Mouse (Mus musculus) CH12.LX (cell line): ENCODE data around the gene Afg3l1. TPM values are rescaled to one million over a fixed set of nuclear protein-coding genes. Genes with fewer than 3 reads are reported as not detected.

Experiments
- DNase-seq: peaks from one replicate; pipeline ENCODE4 v3.0.0-alpha.2; 2013; ENCODE audit errors: extremely low read depth
- H3K27ac ChIP-seq: 2 replicates; pipeline ENCODE4 v1.5.1; 2012; ENCODE audit warnings: low read depth, mild to moderate bottlenecking, control low read depth, moderate library complexity; ENCODE audit not compliant: insufficient read depth
- H3K27me3 ChIP-seq: replicated peaks from 2 replicates; pipeline ENCODE3; 2012; ENCODE audit warnings: inconsistent platforms
- H3K36me3 ChIP-seq, 2 experiments: replicated peaks in 1 of 2; 2 replicates each; pipeline versions ENCODE3 to v1.6.1; 2012; ENCODE audit warnings: inconsistent platforms in 1 of 2, low read length in 1 of 2, mild to moderate bottlenecking in 1 of 2, mixed read lengths in 1 of 2, moderate library complexity in 1 of 2; ENCODE audit not compliant: control insufficient read depth in 1 of 2, insufficient read depth in 1 of 2
- H3K4me1 ChIP-seq, 2 experiments: 2 replicates each; pipeline ENCODE4 v1.6.1; 2012; ENCODE audit warnings: inconsistent platforms in 1 of 2, moderate library complexity in 1 of 2; ENCODE audit not compliant: insufficient read depth in 2 of 2, control insufficient read depth in 1 of 2
- H3K4me2 ChIP-seq: 2 replicates; pipeline ENCODE4 v1.6.1; 2012; ENCODE audit warnings: low read depth, mild to moderate bottlenecking, control low read depth; ENCODE audit not compliant: poor library complexity, insufficient read depth, severe bottlenecking
- H3K4me3 ChIP-seq, 3 experiments: fragments of 150-350 bp in 1 of 3; sonication (generic) in 1 of 3; replicated peaks in 1 of 3; 2 replicates each; pipeline versions ENCODE3 to v1.5.1; 2011 to 2012; ENCODE audit warnings: low read depth in 2 of 3, low read length in 2 of 3, mild to moderate bottlenecking in 2 of 3, moderate library complexity in 2 of 3, control low read depth in 1 of 3, improper control_type of control experiment in 1 of 3, inconsistent platforms in 1 of 3, mixed read lengths in 1 of 3; ENCODE audit not compliant: poor library complexity in 1 of 3
- H3K79me2 ChIP-seq: replicated peaks from 2 replicates; pipeline ENCODE4 v1.6.1; 2012; ENCODE audit warnings: mild to moderate bottlenecking, moderate library complexity; ENCODE audit not compliant: control insufficient read depth, poor library complexity, insufficient read depth, severe bottlenecking; ENCODE audit errors: extremely low read depth
- H3K9ac ChIP-seq: 2 replicates; pipeline ENCODE4 v1.6.1; 2012; ENCODE audit warnings: low read depth, mild to moderate bottlenecking, control low read depth, moderate library complexity; ENCODE audit not compliant: insufficient read depth
- H3K9me3 ChIP-seq: replicated peaks from 2 replicates; pipeline ENCODE3; 2012; ENCODE audit warnings: low read length, inconsistent platforms, mixed read lengths
- BHLHE40 ChIP-seq: IDR thresholded peaks from 2 replicates; pipeline ENCODE4 v1.6.1; 2011; ENCODE audit warnings: mild to moderate bottlenecking, low read depth, low read length, improper control_type of control experiment
- CHD1 ChIP-seq: IDR thresholded peaks from 2 replicates; pipeline ENCODE4 v1.6.1; 2012; ENCODE audit warnings: low read depth, low read length, improper control_type of control experiment, inconsistent platforms
- CHD2 ChIP-seq: IDR thresholded peaks from 2 replicates; pipeline ENCODE4 v1.6.1; 2011; ENCODE audit warnings: low read length, improper control_type of control experiment
- CTCF ChIP-seq, 2 experiments: IDR thresholded peaks in 1 of 2; conservative IDR thresholded peaks in 1 of 2; 2 replicates each; pipeline ENCODE4 v1.5.1; 2011 to 2012; ENCODE audit warnings: low read depth in 2 of 2, low read length in 2 of 2, improper control_type of control experiment in 1 of 2, inconsistent platforms in 1 of 2, mild to moderate bottlenecking in 1 of 2, moderate library complexity in 1 of 2
- E2F4 ChIP-seq: IDR thresholded peaks from 2 replicates; pipeline ENCODE4 v1.6.1; 2011; ENCODE audit warnings: low read depth, low read length, improper control_type of control experiment; ENCODE audit not compliant: insufficient replicate concordance
- ETS1 ChIP-seq: conservative IDR thresholded peaks from 2 replicates; pipeline ENCODE4 v1.6.1; 2012; ENCODE audit warnings: low read depth, mild to moderate bottlenecking, inconsistent platforms, low read length, improper control_type of control experiment, moderate library complexity
- HCFC1 ChIP-seq: IDR thresholded peaks from 2 replicates; pipeline ENCODE4 v1.6.1; 2012; ENCODE audit warnings: low read depth, mild to moderate bottlenecking, inconsistent platforms, low read length, improper control_type of control experiment
- IRF4 ChIP-seq: IDR thresholded peaks from 2 replicates; pipeline ENCODE4 v1.6.1; 2014; ENCODE audit warnings: low read depth, mild to moderate bottlenecking, inconsistent platforms, low read length, improper control_type of control experiment
- JUN ChIP-seq: IDR thresholded peaks from 2 replicates; pipeline ENCODE4 v1.6.1; 2011; ENCODE audit warnings: low read depth, mild to moderate bottlenecking, low read length, improper control_type of control experiment, moderate library complexity; ENCODE audit not compliant: insufficient read depth
- KAT2A ChIP-seq: IDR thresholded peaks from 2 replicates; pipeline ENCODE4 v1.6.1; 2012; ENCODE audit warnings: low read length, improper control_type of control experiment, inconsistent platforms; ENCODE audit not compliant: insufficient replicate concordance
- MAFK ChIP-seq: IDR thresholded peaks from 2 replicates; pipeline ENCODE4 v1.6.1; 2011; ENCODE audit warnings: low read length, improper control_type of control experiment; ENCODE audit not compliant: insufficient replicate concordance
- NRF1 ChIP-seq: IDR thresholded peaks from 2 replicates; pipeline ENCODE4 v1.6.1; 2014; ENCODE audit warnings: low read depth, mild to moderate bottlenecking, inconsistent platforms, low read length, improper control_type of control experiment, moderate library complexity
- PAX5 ChIP-seq: IDR thresholded peaks from 2 replicates; pipeline ENCODE4 v1.6.1; 2012; ENCODE audit warnings: low read length, inconsistent platforms, mixed read lengths
- POLR2AphosphoS2 ChIP-seq: IDR thresholded peaks from 2 replicates; pipeline ENCODE4 v1.6.1; 2011; ENCODE audit warnings: low read depth, low read length, improper control_type of control experiment
- SIN3A ChIP-seq: IDR thresholded peaks from 2 replicates; pipeline ENCODE4 v1.6.1; 2012; ENCODE audit warnings: low read length, improper control_type of control experiment, inconsistent platforms
- SMC3 ChIP-seq: IDR thresholded peaks from 2 replicates; pipeline ENCODE4 v1.6.1; 2011; ENCODE audit warnings: low read depth, low read length, improper control_type of control experiment
- UBTF ChIP-seq: IDR thresholded peaks from 2 replicates; pipeline ENCODE4 v1.6.1; 2012; ENCODE audit warnings: low read depth, mild to moderate bottlenecking, inconsistent platforms, low read length, improper control_type of control experiment, moderate library complexity
- ZMIZ1 ChIP-seq: IDR thresholded peaks from 2 replicates; pipeline ENCODE4 v1.6.1; 2012; ENCODE audit warnings: low read depth, mild to moderate bottlenecking, inconsistent platforms, low read length, improper control_type of control experiment
- dilution Hi-C: fragments of 300-500 bp; cut with MboI; formaldehyde crosslinking; loops from 2 replicates; pipeline ENCODE4 v1.14.3; 2020; ENCODE audit warnings: low sequenced_read_pairs; ENCODE audit not compliant: extremely low pct_unique_long_range_greater_than_20kb, extremely low pct_ligation_motif_present
- in situ Hi-C: fragments of 300-500 bp; cut with MboI; formaldehyde crosslinking; loops from 3 replicates; pipeline ENCODE4 v1.14.3; 2019; ENCODE audit warnings: low sequenced_read_pairs, low pct_ligation_motif_present, low pct_unique_long_range_greater_than_20kb, mixed read lengths
- polyA plus RNA-seq: library from polyadenylated mRNA; unstranded; fragments of >175 nt; gene quantifications from 2 replicates; pipeline ENCODE4 v1.2.1, GENCODE M21; 2012; ENCODE audit warnings: low read depth; ENCODE audit not compliant: insufficient read length
- total RNA-seq, 2 experiments: library from RNA; depleted of rRNA; stranded (reverse); fragments of 300-350 nt in 1 of 2; fragments of >200 nt in 1 of 2; gene quantifications; 2 replicates each; pipeline ENCODE4 v1.2.3; 2012 to 2014

Afg3l1 gene
- total and polyA plus RNA-seq, 3 experiments: 20.3 to 47.6 (median 36.0) TPM

GRCm38 (mm10) chr8:123497699-123498098 lies 20.0 kb downstream of the Afg3l1 start:
- dilution Hi-C loops: no loop called here
- peaks cover 80 to 98% of the 10 kb centered on the region in 2 experiments for H3K36me3 ChIP-seq
- no peak for DNase-seq
- TF ChIP-seq CTCF (conservative IDR thresholded peaks at IDR 0.05 in 1 of 2, IDR thresholded peaks at IDR 0.05 in 1 of 2; ENCODE audit: low read depth in 2 of 2, low read length in 2 of 2) (peak in 1 of 2 experiments; percentile 49; a peak in 2 of 4 replicates), PAX5 (no peak), ETS1 (no peak), MAFK (no peak), JUN (no peak), SIN3A (no peak), ZMIZ1 (no peak), SMC3 (peak; percentile 13), CHD1 (no peak), CHD2 (no peak), BHLHE40 (no peak), E2F4 (no peak), UBTF (no peak), NRF1 (no peak), POLR2AphosphoS2 (no peak)
- H3K4me2 ChIP-seq: no peak overlapping the region
- no peaks in the 10 kb centered on the region for H3K79me2 ChIP-seq
- H3K4me1 ChIP-seq: no peaks in the 10 kb centered on the region
- H3K9ac ChIP-seq: no peak overlapping the region
- H3K9me3 ChIP-seq: peaks cover 1% of the 10 kb centered on the region
- no peak overlapping the region for H3K27ac ChIP-seq
- in situ Hi-C loops: no loop called here
- H3K4me3 ChIP-seq: no peak overlapping the region
- no peaks in the 10 kb centered on the region for H3K27me3 ChIP-seq

GRCm38 (mm10) chr8:123498963-123499362 lies 21.3 kb downstream of the Afg3l1 start:
- DNase-seq: no peak
- Histone ChIP-seq H3K4me1 (no peaks in the 10 kb centered on the region), H3K4me2 (no peak overlapping the region), H3K4me3 (no peak overlapping the region), H3K9me3 (peaks cover 11% of the 10 kb centered on the region), H3K27me3 (no peaks in the 10 kb centered on the region), H3K27ac (no peak overlapping the region), H3K9ac (no peak overlapping the region), H3K36me3 (peaks cover 79 to 98% of the 10 kb centered on the region in 2 experiments), H3K79me2 (no peaks in the 10 kb centered on the region)
- dilution Hi-C loops (no loop called here), in situ Hi-C loops (no loop called here)
- no peak for TF ChIP-seq KAT2A
- no peak for TF ChIP-seq HCFC1
- TF ChIP-seq IRF4: no peak
- no peak for TF ChIP-seq CHD2
